Mouse (Mus musculus) B cell, adult 2 months (primary cell): ENCODE measurements around the gene Pecr.

Experiments used
- DNase-seq, 2 experiments: peaks; one replicate each; pipeline ENCODE4 v3.0.0; 2022

The Pecr gene

GRCm38 (mm10) chr1:72228974-72229373 is 55.1 kb downstream of the Pecr start:
- no peak for DNase-seq

GRCm38 (mm10) chr1:72227546-72227945 is 56.6 kb downstream of the Pecr start:
- DNase-seq: no peak

GRCm38 (mm10) chr1:72226887-72227481 is 57.1 kb downstream of the Pecr start:
- DNase-seq: no peak

GRCm38 (mm10) chr1:72226172-72226886 is 57.8 kb downstream of the Pecr start:
- peak in 1 of 2 experiments; percentile 44 for DNase-seq

- DNase-seq: peak; percentile 92 to 93
Observed at GRCm38 (mm10) chr1:72225720-72226171, 58.4 kb downstream of the Pecr start.

GRCm38 (mm10) chr1:72225054-72225718 is 58.9 kb downstream of the Pecr start:
- peak in 1 of 2 experiments; percentile 28 for DNase-seq

GRCm38 (mm10) chr1:72220008-72220407 is 64.1 kb downstream of the Pecr start:
- no peak for DNase-seq

GRCm38 (mm10) chr1:72219116-72219515 is 65.0 kb downstream of the Pecr start:
- no peak for DNase-seq

- no peak for DNase-seq
Observed at GRCm38 (mm10) chr1:72218626-72219025, 65.5 kb downstream of the Pecr start.

GRCm38 (mm10) chr1:72216761-72217160 is 67.4 kb downstream of the Pecr start:
- DNase-seq: no peak

- peak; percentile 60 to 64 for DNase-seq
Observed at GRCm38 (mm10) chr1:72215174-72215573, 68.9 kb downstream of the Pecr start.

GRCm38 (mm10) chr1:72214470-72214961 is 69.6 kb downstream of the Pecr start:
- peak; percentile 66 to 74 for DNase-seq

- no peak for DNase-seq
Observed at GRCm38 (mm10) chr1:72213954-72214353, 70.2 kb downstream of the Pecr start.

- DNase-seq: peak; percentile 54 to 63
Observed at GRCm38 (mm10) chr1:72211701-72212699, 72.1 kb downstream of the Pecr start, which contains the start of gene Mreg. TSS of gene Mreg (minus strand) at chr1:72212307.

GRCm38 (mm10) chr1:72210803-72211679 is 73.1 kb downstream of the Pecr start:
- no peak for DNase-seq
